Mouse (Mus musculus) kidney, adult 11 months (tissue): ENCODE results near the gene Nrp1.
A peak's percentile ranks its signal among the peaks of the same experiment; 100 is the strongest.

Experiments used
- DNase-seq: peaks from one replicate; pipeline ENCODE4 v3.0.0; 2022

The Nrp1 gene

DNA sequence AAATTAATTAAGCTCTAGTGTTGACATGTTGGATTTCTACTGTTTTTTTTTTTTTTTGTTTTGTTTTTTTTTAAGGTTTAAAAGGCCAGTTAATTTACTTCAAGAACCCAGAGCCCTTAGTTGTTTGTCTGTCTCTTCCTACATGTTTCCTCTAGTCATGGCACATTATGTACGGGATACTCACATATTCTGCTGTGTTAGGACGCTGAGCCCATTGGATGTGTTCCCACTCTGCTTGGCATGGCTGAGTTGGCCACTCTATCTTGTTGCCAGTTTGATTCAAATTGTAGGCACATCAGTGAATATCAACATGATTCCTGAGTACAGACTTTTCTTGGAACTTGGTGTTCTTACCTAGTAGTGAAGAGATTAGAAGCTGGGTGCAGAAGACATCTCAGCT is 114.5 kb downstream of the Nrp1 start:
- no peak for DNase-seq

- no peak for DNase-seq
Observed at GRCm38 (mm10) chr8:128473456-128474239, 115.2 kb downstream of the Nrp1 start.

DNA sequence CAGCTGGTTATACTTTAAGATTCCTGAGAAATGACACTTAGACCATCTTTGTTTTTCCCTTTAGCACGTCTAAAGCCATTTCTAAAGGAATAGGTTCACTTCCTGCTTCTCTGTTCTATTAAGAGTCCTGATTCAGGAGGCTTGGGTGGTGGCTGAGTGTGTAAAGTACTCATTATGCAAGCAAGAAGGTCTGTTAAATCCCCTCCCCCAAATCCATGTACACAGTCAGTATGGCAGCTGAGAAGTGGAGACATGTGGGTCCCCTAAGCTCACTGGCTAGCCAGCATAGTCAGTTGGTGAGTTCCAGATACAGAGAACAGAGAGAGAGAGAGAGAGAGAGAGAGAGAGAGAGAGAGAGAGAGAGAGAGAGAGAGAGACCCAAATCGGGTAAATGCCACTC is 116.2 kb downstream of the Nrp1 start:
- no peak for DNase-seq

DNA sequence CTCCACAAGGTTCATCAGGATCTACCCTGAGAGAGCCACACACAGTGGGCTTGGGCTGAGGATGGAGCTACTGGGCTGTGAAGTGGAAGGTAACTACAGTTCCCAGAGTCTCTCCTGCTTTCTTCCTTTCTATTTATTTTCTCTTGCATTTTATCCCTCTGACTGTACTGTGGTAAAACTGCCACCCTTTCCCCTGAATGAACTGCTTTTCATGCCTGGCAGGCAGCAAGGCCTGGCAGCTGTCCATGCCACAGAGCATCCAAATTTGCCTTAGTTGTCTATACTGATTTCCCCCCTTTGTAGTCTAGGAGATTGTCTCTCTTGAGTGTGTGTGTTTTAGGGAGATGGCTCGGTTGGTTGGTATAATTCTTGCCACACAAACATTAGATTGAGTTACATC is 117.8 kb downstream of the Nrp1 start:
- DNase-seq: no peak

DNA sequence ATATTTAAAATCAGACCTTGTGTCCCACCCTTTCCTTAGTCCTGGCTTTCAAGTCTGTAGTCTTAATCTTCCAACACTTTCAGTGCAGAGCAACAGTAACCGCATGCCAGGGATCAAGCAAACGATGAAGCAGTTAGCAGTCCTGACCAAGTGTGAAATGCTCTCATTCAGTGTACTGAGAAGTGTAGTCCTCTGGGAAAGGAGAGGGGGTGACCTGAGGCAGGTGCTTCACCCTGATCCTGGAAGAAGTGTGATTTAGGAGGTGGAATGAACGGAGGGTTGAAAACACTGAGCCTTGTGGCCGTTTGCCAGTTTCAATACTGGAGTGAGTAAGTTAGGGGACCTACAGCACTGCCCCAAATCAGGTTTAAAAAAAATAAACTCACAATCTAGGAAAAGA is 119.6 kb downstream of the Nrp1 start:
- no peak for DNase-seq

DNA sequence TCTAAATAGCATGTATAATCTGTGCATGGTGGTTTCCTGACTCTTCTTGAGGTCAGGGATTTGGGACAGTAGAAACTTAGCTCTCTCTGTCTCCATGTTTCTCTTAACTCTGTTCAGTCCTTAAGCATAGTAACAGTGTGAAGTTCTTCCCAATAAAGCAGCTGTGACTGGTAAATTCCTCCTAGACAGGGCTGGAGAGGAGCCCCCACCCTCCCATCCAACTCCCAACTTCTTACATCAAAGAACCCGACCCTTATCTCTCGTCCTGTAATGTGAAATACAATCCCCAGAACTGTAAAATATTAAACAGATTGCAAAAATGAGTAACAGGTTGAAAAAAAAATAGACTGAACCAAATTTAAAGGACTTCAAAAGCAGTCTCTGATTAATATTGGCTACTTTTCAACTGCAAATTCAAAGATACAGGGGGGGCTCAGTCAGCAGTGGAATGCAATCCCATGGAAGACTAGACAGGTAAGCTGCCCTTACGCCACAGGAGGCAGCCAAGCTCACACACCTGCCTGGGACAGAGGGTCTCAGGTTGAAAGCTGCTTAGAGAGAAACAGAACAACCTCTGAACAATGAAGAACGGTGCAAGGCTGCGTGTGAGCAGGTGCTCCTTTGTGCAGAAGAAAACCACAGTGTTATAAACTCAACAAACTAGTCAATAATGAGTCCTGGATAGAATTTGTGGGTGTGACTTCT is 121.1 kb downstream of the Nrp1 start:
- DNase-seq: no peak

- DNase-seq: no peak
Observed at GRCm38 (mm10) chr8:128480896-128481665, 122.7 kb downstream of the Nrp1 start.

GRCm38 (mm10) chr8:128483344-128483743 is 124.9 kb downstream of the Nrp1 start:
- DNase-seq: no peak

GRCm38 (mm10) chr8:128484720-128485124 is 126.3 kb downstream of the Nrp1 start:
- DNase-seq: peak; percentile 57

DNA sequence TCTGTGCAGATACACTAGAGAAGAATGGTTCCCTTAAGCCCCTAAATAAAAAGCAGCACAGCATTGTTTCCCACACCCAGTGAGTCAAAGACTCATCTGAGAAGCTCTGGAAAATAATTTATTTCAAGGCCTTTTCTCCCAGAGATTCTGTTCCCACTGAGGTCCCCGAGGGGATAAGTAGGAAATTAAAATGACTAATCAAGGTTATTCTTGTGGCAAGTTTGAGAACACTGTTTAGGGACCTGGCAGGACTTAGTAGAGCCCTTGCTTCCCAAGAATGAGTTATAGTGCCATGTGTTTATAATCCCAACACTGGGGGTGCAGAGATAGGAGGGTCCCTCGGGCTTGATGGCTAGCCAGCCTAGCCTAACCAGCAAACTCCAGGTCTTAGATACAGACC is 127.6 kb downstream of the Nrp1 start:
- no peak for DNase-seq

- peak; percentile 82 for DNase-seq
Observed at GRCm38 (mm10) chr8:128487966-128488931, 129.8 kb downstream of the Nrp1 start.

DNA sequence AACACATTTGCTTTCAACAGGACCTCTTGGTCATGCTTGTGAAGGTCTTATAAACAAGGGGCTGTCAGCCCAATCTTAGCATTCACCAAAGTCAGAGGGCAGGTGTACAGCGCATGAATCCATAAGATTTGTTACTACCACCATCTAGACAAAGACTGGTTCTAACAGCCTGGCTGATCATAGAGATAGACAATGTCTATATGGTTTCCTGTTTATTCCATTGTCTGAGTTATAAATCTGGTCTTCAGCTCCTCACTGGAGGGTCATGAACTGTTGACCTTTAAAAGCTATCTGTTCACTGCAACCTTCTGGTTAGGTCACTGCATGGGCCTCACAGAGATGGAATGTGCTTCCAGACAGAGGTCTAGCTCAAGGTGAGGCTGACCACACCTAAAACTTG is 130.9 kb downstream of the Nrp1 start:
- no peak for DNase-seq

- DNase-seq: peak; percentile 50
Observed at GRCm38 (mm10) chr8:128491126-128492067, 133.0 kb downstream of the Nrp1 start.

GRCm38 (mm10) chr8:128493801-128494200 is 135.4 kb downstream of the Nrp1 start:
- DNase-seq: no peak

GRCm38 (mm10) chr8:128498836-128499235 is 140.4 kb downstream of the Nrp1 start:
- DNase-seq: no peak

DNA sequence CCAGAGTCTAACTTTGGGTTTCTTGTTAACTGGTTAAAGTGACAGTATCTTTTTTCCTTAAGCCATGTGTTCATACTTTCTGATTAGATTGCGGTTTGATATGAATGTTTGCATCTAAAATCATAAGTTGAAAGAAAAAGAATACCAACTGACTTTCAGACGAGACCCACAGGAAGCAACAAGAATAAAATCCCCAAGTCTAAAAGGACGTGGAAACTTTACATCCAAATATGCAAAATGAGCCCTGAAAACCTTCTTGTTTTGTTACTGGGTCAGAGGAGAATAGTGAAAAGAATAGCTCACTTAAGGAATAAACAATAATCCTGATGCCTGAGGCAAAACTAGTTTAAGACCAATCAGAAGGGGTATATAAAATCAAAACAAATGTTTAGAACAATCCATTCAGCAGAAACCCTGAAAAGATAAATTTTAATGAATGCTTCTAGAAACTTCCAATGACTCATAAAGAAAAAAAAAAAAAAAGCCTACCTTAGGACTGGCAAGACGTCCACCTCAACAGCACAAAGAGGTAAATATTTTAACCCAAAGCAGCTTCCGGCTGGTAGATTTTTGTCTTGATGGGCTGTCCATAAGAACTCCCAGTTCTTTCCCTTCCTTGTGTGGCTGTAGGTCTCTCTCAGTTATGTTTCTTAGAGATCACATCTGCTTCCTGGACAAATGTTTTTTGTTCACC is 145.9 kb downstream of the Nrp1 start:
- no peak for DNase-seq

- DNase-seq: no peak
Observed at GRCm38 (mm10) chr8:128505866-128506265, 147.5 kb downstream of the Nrp1 start.

DNA sequence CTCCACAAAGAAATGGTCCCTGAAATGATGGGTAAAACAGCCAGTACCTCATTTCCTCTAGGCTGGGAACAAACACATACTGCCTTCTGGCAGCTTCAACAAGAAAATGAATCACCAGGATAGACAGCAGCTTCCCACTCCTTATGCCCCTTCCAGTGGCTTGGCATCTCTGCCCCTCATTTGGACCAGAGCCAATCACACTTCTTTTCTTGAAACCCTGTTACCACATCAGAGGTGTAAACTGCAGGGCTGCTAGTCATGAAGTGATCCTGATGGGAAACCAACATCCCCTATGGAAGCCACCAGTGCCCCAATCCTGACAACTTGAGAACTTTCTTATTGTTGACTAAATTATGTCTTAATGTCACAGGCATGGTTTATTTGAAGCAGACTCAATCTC is 150.3 kb downstream of the Nrp1 start:
- no peak for DNase-seq

DNA sequence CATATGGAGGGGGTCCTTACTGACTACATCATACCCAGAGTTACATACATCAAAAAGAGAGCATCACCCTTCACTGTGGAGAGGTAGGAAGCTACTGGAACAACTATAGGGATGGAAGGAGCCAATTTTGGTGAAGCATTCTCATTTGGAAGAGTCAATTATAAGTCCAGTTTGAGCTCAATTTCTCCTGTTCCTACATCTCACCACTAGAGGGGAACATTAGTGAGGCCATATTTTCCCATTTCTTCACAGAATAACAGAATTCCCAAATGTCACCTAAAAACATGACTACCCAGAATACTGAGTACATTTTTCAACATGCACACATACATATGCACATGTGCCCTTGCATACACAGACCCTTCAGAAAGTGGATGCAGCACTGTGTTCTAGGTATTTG is 152.6 kb downstream of the Nrp1 start:
- DNase-seq: no peak

GRCm38 (mm10) chr8:128511732-128512131 is 153.3 kb downstream of the Nrp1 start:
- no peak for DNase-seq
